Mouse (Mus musculus) urinary bladder, adult 2 months (tissue): ENCODE results near the gene Fam83e. TPM values are rescaled to one million over a fixed set of nuclear protein-coding genes. Genes with fewer than 3 reads are reported as not detected.
A peak's percentile ranks its signal among the peaks of the same experiment; 100 is the strongest.

Source experiments
- DNase-seq: peaks from one replicate; pipeline ENCODE4 v3.0.0; 2022; ENCODE audit warnings: low spot score
- polyA plus RNA-seq: library from polyadenylated mRNA; depleted of rRNA; stranded (reverse); fragments of >200 nt; gene quantifications from 2 replicates; pipeline ENCODE4 v1.2.3, GENCODE M21; 2012

The Fam83e gene
- polyA plus RNA-seq, 1 experiment, result 1.3 TPM

GRCm38 (mm10) chr7:45701607-45702006 lies 19.4 kb upstream of the Fam83e start:
- no peak for DNase-seq

DNA sequence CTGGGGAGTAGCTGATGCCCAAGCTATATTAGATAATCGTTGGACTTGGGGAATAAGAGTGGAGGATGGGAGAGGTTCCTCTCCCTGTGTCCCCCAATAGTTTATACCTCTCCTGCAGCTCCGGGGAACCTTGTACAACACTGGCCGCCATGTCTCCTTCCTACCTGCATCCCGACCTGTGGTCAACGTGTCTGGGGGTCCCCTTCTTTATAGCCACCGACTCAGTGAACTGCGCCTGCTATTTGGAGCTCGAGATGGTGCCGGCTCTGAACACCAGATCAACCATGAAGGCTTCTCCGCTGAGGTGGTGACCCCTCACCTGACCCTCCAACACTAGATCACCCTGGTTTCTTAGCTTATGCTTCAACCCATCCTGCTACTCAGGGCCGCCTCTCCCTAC lies 18.7 kb upstream of the Fam83e start:
- no peak for DNase-seq

GRCm38 (mm10) chr7:45702809-45703520 lies 18.0 kb upstream of the Fam83e start:
- DNase-seq, result no peak

DNA sequence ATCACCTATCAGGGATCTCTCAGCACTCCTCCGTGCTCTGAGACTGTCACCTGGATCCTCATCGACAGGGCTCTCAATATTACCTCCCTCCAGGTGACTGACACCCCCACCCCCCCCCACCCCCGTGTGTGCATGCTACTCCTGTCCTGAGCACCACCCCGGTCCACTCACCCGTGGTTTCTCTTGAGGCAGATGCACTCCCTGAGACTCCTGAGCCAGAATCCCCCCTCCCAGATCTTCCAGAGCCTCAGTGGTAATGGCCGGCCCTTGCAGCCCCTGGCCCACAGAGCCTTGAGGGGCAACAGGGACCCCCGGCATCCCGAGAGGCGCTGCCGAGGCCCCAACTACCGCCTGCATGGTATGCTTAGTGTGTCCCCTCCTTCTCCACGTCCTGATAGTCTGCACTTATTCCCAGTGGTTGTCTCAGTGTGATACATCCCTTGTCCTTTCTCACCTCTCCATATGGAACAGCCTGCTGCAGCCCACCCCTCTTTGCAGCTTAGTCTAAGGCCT lies 17.4 kb upstream of the Fam83e start:
- DNase-seq, result no peak

DNA sequence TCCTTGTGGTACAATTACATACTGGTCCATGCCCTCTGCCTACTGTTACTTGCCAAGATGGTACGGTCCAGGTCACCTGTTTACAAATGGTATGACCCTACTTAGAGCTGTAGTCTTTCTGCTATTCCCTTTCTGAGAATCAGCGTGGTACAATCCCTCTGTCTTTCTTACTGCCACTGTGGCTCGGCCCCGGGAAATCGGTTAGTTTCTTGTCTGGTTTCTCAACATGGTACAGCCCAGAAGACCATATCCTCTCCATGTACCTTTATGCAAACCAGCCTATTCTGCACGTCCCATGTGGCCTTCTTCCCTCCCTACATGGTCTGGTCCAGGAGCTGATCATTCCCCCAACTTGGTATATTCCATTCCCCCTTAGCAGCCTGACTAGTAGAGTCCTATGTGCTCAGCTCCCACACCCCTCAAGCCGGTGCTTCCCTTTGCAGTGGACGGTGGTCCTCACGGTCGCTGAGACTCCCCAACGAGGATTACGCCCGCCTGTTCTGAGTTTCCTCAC lies 16.9 kb upstream of the Fam83e start:
- no peak for DNase-seq

- peak; percentile 90 for DNase-seq
These were observed 16.1 kb upstream of the Fam83e start, which contains the start of gene Dbp for GRCm38 (mm10) chr7:45704730-45705442. Gene Dbp, plus strand, starts transcription at chr7:45705088.

DNA sequence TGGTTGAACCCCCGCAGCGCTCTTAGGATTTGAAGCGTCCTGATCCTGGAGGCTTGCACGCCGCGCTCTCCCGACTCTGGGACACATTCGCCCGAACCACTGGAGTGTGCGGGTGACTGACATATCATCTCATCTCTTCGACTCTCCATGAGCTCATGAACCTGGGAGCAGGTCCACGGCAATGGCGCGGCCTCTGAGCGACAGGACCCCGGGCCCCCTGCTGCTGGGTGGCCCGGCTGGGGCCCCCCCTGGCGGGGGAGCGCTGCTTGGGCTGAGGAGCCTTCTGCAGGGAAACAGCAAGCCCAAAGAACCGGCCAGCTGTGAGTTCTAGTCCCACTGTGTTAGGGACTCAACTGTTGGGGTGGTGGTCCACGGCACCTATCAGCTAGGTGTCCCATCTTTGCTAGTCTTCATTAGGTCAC lies 15.6 kb upstream of the Fam83e start:
- DNase-seq, result no peak

- no peak for DNase-seq
These were observed 15.1 kb upstream of the Fam83e start for GRCm38 (mm10) chr7:45705873-45706281.

GRCm38 (mm10) chr7:45706721-45707241 lies 14.2 kb upstream of the Fam83e start:
- peak; percentile 91 for DNase-seq

- DNase-seq, result peak; percentile 97
These were observed 13.5 kb upstream of the Fam83e start for GRCm38 (mm10) chr7:45707375-45707967.

DNA sequence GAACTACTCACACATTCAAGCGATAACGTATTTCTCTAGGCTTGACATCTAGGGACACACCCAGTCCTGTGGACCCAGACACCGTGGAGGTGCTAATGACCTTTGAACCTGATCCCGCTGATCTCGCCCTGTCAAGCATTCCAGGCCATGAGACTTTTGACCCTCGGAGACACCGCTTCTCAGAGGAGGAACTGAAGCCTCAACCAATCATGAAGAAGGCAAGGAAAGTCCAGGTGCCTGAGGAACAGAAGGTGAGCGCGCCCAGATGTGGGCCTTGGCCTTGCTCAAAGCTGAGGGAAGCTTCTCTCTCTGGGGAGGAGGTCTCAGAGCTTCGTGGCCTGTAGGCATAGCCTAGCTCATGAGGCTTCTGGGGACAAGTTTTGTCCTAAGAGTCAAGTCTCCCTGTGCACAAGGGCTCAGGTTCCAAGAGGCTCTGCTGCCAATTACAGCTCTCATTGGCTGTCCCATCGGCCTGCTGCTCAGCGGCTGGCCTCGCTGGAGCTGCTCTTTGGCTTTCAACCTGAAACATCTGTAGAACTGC lies 12.7 kb upstream of the Fam83e start:
- DNase-seq, result no peak

DNA sequence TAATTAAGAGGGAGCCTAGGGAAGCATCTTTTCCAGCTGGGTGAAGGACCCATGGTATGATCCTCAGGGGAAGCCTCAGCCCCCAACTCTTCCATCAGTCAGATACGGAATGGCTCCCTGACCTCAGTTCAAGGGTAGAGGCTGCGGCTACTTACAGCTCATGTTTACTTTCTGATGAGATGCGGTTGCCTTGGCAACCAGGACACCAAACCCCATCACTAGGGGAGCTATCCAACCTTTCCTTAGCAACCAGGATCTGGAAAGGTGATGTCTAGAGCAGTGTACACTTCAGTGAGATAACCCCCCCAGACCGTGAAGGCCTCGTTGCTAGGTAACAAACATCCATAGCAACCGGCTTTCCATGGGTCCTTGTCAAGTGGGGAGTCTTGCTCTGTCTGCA lies 12.0 kb upstream of the Fam83e start:
- no peak for DNase-seq

GRCm38 (mm10) chr7:45709677-45710355 lies 11.2 kb upstream of the Fam83e start:
- no peak for DNase-seq

GRCm38 (mm10) chr7:45710477-45711191 lies 10.4 kb upstream of the Fam83e start:
- no peak for DNase-seq

DNA sequence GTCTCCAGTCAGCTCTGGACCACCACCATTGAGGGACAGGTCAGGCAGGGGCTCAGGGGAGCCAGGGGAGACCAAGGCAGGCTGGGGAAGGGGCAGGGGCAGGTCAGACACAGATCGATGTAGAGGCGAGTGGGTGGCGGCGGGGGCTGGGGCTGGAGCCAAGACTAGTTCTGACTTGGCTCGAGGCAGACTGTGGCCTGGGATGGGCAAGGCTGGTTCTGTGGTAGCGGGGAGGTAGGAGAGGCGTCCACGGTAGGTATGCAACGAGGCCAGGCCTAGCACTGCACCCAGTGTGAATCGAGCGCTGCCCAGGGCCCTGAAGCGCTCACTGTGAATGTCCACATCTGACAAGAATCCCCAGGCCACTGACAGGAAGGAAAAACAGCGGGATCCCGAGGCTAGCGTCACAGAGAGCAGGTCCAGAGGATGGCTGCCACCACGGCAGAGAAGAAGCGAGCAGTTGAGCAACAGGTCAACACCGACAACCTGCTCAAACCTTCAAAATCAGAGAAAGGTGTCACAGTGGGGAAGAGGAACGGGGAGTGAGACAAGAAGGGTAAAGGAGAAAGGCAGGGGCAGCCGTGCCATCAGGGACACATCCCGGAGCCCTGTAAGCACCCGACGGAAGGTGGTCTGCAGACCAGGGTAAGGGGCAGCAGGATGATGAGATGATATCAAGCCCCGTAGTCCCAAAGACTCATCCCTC lies 9.5 kb upstream of the Fam83e start:
- DNase-seq, result no peak

DNA sequence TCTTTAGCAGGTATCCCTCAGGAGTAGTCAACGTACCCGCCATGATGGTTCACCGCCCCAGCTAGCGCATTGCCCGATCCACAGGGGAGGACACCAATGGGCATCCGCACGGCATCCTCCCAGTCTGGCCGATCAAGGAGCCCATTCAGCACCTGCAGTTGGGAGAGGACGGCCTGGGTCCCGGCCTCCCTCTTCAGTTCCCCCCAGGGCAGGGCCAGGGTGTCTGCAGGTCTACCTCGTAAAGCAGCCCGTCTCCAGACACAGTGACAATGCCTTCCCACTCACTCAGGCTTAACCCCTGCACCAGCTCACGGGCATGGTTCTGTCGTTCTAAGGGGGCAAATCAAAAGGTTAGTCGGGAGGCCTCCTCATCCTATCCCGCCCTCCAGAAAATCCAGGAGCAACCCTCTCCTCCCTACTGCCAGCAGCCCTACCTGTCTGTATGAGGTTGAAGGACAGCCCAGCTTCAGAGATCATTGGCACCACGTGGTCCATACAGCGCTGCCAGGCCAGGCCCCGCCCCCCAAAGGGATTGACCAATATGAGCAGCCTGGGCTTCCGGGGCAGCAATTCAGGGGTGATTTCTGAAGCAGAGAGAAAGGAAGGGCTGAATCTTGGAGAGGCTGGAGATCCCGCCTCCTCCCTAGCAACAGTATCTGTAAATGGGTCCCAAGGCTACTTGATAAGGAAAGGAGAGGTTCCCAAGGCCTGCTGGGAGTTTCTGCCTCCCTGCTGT lies 8.8 kb upstream of the Fam83e start:
- DNase-seq, result no peak

- DNase-seq, result no peak
These were observed 7.6 kb upstream of the Fam83e start for GRCm38 (mm10) chr7:45713396-45713795.

- DNase-seq, result no peak
These were observed 7.0 kb upstream of the Fam83e start for GRCm38 (mm10) chr7:45713881-45714520.

DNA sequence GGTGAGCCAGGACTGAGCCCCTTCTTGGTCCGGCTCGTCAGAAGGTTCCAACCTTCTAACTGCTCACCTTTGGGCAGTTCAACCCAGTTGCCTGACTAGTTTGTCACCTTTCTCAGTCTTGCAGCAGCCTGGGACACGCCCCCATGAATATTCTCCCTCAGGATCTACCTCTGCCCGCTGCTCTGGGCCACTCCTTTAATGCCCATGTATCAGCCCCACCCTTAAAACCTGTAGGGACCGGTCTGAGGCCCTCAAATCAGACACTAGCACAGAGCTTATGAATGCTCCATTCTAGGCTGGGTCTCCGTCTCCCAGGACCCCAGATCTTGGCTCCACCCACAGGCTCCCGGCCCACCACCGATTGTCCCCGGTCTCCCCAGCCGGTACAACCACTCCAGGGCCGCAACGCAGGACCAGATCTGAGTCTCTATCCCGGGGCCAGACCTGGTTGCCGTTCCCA lies 6.4 kb upstream of the Fam83e start:
- no peak for DNase-seq
